Mouse (Mus musculus): ENCODE measurements around the gene Usf2. TPM values are rescaled to one million over a fixed set of nuclear protein-coding genes. Genes with fewer than 3 reads are reported as not detected.
"Not testable (repeated sequence)": the region's sequence is repeated elsewhere in the genome, so short reads cannot be mapped to it uniquely, and the experiment has no call there.

Gene Usf2
- polyA plus RNA-seq, 1 experiment from 2014 or later = 19.6 TPM

- WGBS (ENCODE audit: insufficient replicate concordance) = 59% methylated on average over 2 of the region's 2 CpGs
- H3K4me1 ChIP-seq (ENCODE audit: control insufficient read depth, insufficient read depth, low read length); H3K4me3 ChIP-seq (ENCODE audit: low read depth, low read length); H3K4me2 ChIP-seq; H3K36me3 ChIP-seq (ENCODE audit: control insufficient read depth, insufficient read depth, low read length); H3K27ac ChIP-seq (ENCODE audit: low read depth, low read length); ATAC-seq (replicated peaks; ENCODE audit: insufficient number of reproducible peaks, low FRiP score, low TSS enrichment); H3K9me3 ChIP-seq (replicated peaks; ENCODE audit: control insufficient read depth, low read length); H3K27me3 ChIP-seq (ENCODE audit: control insufficient read depth, insufficient read depth, low read length); H3K9ac ChIP-seq (ENCODE audit: low read depth, low read length): not testable (repeated sequence)
Observed at GRCm38 (mm10) chr7:30944706-30945105, 11.9 kb downstream of the Usf2 start.

GRCm38 (mm10) chr7:30943909-30944635 lies 12.5 kb downstream of the Usf2 start, which contains the start of gene Hamp:
Gene Hamp (minus strand): TSS chr7:30944032.
- Histone ChIP-seq H3K4me2 (no peak within 1 kb of the TSS), H3K27me3 (ENCODE audit: control insufficient read depth, insufficient read depth, low read length) (no peaks in the 10 kb centered on the region), H3K4me3 (ENCODE audit: low read depth, low read length) (no peak within 1 kb of the TSS), H3K9me3 (replicated peaks; ENCODE audit: control insufficient read depth, low read length) (no peaks in the 10 kb centered on the region), H3K36me3 (ENCODE audit: control insufficient read depth, insufficient read depth, low read length) (no peaks in the 10 kb centered on the region; the same call in 1 of the 2 replicates), H3K27ac (ENCODE audit: low read depth, low read length) (no peak within 1 kb of the TSS), H3K4me1 (ENCODE audit: control insufficient read depth, insufficient read depth, low read length) (no peaks in the 10 kb centered on the region), H3K9ac (ENCODE audit: low read depth, low read length) (no peak within 1 kb of the TSS)
- ATAC-seq (replicated peaks; ENCODE audit: insufficient number of reproducible peaks, low FRiP score, low TSS enrichment) = no peak
- WGBS (ENCODE audit: insufficient replicate concordance) = 67% methylated on average over 9 of the region's 9 CpGs

DNA sequence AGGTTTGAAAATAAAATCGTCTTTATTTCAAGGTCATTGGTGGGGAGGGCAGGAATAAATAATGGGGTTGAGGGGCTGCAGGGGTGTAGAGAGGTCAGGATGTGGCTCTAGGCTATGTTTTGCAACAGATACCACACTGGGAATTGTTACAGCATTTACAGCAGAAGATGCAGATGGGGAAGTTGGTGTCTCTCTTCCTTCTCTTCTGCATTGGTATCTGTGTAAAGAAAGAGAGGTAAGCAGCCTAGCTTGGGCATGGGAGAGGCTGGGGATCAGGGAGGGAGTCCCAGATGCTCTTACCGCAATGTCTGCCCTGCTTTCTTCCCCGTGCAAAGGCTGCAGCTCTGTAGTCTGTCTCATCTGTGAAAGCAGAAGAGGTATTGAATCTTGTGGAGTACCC lies 14.2 kb downstream of the Usf2 start:
- H3K9ac ChIP-seq (ENCODE audit: low read depth, low read length); ATAC-seq (replicated peaks; ENCODE audit: insufficient number of reproducible peaks, low FRiP score, low TSS enrichment); H3K27ac ChIP-seq (ENCODE audit: low read depth, low read length); H3K4me1 ChIP-seq (ENCODE audit: control insufficient read depth, insufficient read depth, low read length); H3K9me3 ChIP-seq (replicated peaks; ENCODE audit: control insufficient read depth, low read length); H3K27me3 ChIP-seq (ENCODE audit: control insufficient read depth, insufficient read depth, low read length); H3K4me3 ChIP-seq (ENCODE audit: low read depth, low read length); H3K4me2 ChIP-seq; H3K36me3 ChIP-seq (ENCODE audit: control insufficient read depth, insufficient read depth, low read length): not testable (repeated sequence)
- WGBS (ENCODE audit: insufficient replicate concordance) = 49% methylated on average over 3 of the region's 3 CpGs

GRCm38 (mm10) chr7:30940070-30940469 lies 16.5 kb downstream of the Usf2 start:
- not testable (repeated sequence) for H3K9ac ChIP-seq (ENCODE audit: low read depth, low read length); ATAC-seq (replicated peaks; ENCODE audit: insufficient number of reproducible peaks, low FRiP score, low TSS enrichment); H3K4me1 ChIP-seq (ENCODE audit: control insufficient read depth, insufficient read depth, low read length); H3K4me2 ChIP-seq; H3K36me3 ChIP-seq (ENCODE audit: control insufficient read depth, insufficient read depth, low read length); H3K4me3 ChIP-seq (ENCODE audit: low read depth, low read length); H3K27ac ChIP-seq (ENCODE audit: low read depth, low read length); H3K27me3 ChIP-seq (ENCODE audit: control insufficient read depth, insufficient read depth, low read length); H3K9me3 ChIP-seq (replicated peaks; ENCODE audit: control insufficient read depth, low read length)
- 71% methylated on average over 1 of the region's 1 CpGs for WGBS (ENCODE audit: insufficient replicate concordance)

GRCm38 (mm10) chr7:30935422-30936099 lies 21.0 kb downstream of the Usf2 start:
- H3K36me3 ChIP-seq (ENCODE audit: control insufficient read depth, insufficient read depth, low read length); H3K4me2 ChIP-seq; H3K4me1 ChIP-seq (ENCODE audit: control insufficient read depth, insufficient read depth, low read length); H3K4me3 ChIP-seq (ENCODE audit: low read depth, low read length); H3K9ac ChIP-seq (ENCODE audit: low read depth, low read length); H3K27me3 ChIP-seq (ENCODE audit: control insufficient read depth, insufficient read depth, low read length); H3K27ac ChIP-seq (ENCODE audit: low read depth, low read length); H3K9me3 ChIP-seq (replicated peaks; ENCODE audit: control insufficient read depth, low read length); ATAC-seq (replicated peaks; ENCODE audit: insufficient number of reproducible peaks, low FRiP score, low TSS enrichment): not testable (repeated sequence)
- 71% methylated on average over 6 of the region's 6 CpGs for WGBS (ENCODE audit: insufficient replicate concordance)

GRCm38 (mm10) chr7:30924581-30924980 lies 32.0 kb downstream of the Usf2 start, which contains the start of gene Hamp2:
Gene Hamp2 (minus strand): TSS chr7:30924681.
- not testable (repeated sequence) for H3K27ac ChIP-seq (ENCODE audit: low read depth, low read length); H3K27me3 ChIP-seq (ENCODE audit: control insufficient read depth, insufficient read depth, low read length); H3K4me1 ChIP-seq (ENCODE audit: control insufficient read depth, insufficient read depth, low read length); H3K4me2 ChIP-seq; H3K9me3 ChIP-seq (replicated peaks; ENCODE audit: control insufficient read depth, low read length); H3K36me3 ChIP-seq (ENCODE audit: control insufficient read depth, insufficient read depth, low read length); ATAC-seq (replicated peaks; ENCODE audit: insufficient number of reproducible peaks, low FRiP score, low TSS enrichment); H3K4me3 ChIP-seq (ENCODE audit: low read depth, low read length); H3K9ac ChIP-seq (ENCODE audit: low read depth, low read length)
- WGBS (ENCODE audit: insufficient replicate concordance) = 75% methylated on average over 2 of the region's 2 CpGs

DNA sequence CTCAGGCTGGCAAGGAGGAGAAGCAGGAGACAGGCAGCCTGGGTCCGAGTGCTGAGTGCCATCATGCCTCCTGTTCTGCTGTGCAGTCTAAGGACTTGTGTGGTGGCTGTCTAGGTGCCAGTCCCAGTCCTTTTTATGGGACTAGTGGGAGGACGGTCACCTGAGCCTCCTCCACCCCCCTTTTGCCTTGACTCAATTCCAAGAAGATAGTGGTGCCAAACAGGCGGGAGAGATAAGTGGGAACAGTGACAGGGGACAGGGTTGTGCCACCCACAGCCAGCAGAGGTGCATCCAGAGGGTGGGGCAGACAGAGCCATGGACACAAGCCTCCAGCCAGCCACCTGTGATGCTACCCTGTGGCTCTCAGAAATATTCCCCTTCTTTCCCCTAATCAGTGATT lies 32.5 kb downstream of the Usf2 start:
- H3K36me3 ChIP-seq (ENCODE audit: control insufficient read depth, insufficient read depth, low read length) = no peaks in the 10 kb centered on the region
- 46% methylated on average over 3 of the region's 3 CpGs for WGBS (ENCODE audit: insufficient replicate concordance)
- H3K4me2 ChIP-seq = no peak overlapping the region
- H3K4me3 ChIP-seq (ENCODE audit: low read depth, low read length) = no peak overlapping the region
- H3K4me1 ChIP-seq (ENCODE audit: control insufficient read depth, insufficient read depth, low read length) = no peaks in the 10 kb centered on the region
- H3K27ac ChIP-seq (ENCODE audit: low read depth, low read length) = no peak overlapping the region
- ATAC-seq (replicated peaks; ENCODE audit: insufficient number of reproducible peaks, low FRiP score, low TSS enrichment) = no peak
- no peak overlapping the region for H3K9ac ChIP-seq (ENCODE audit: low read depth, low read length)
- H3K9me3 ChIP-seq (replicated peaks; ENCODE audit: control insufficient read depth, low read length) = no peaks in the 10 kb centered on the region
- no peaks in the 10 kb centered on the region for H3K27me3 ChIP-seq (ENCODE audit: control insufficient read depth, insufficient read depth, low read length)

DNA sequence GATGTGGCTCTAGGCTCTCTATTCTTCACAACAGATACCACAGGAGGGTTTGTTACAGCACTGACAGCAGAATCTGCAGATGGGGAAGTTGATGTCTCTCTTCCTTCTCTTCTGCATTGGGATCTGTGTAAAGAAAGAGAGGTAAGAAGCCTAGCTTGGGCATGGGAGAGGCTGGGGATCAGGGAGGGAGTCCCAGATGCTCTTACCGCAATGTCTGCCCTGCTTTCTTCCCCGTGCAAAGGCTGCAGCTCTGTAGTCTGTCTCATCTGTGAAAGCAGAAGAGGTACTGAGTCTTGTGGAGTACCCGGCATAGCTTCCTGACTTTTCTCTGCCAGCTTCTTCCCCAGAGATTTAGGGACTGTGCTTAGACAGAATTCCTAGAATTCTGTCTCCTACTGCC lies 34.1 kb downstream of the Usf2 start:
- not testable (repeated sequence) for H3K27me3 ChIP-seq (ENCODE audit: control insufficient read depth, insufficient read depth, low read length); ATAC-seq (replicated peaks; ENCODE audit: insufficient number of reproducible peaks, low FRiP score, low TSS enrichment); H3K9me3 ChIP-seq (replicated peaks; ENCODE audit: control insufficient read depth, low read length); H3K9ac ChIP-seq (ENCODE audit: low read depth, low read length); H3K4me2 ChIP-seq; H3K4me1 ChIP-seq (ENCODE audit: control insufficient read depth, insufficient read depth, low read length); H3K36me3 ChIP-seq (ENCODE audit: control insufficient read depth, insufficient read depth, low read length); H3K4me3 ChIP-seq (ENCODE audit: low read depth, low read length); H3K27ac ChIP-seq (ENCODE audit: low read depth, low read length)
- WGBS (ENCODE audit: insufficient replicate concordance) = 33% methylated on average over 3 of the region's 3 CpGs

DNA sequence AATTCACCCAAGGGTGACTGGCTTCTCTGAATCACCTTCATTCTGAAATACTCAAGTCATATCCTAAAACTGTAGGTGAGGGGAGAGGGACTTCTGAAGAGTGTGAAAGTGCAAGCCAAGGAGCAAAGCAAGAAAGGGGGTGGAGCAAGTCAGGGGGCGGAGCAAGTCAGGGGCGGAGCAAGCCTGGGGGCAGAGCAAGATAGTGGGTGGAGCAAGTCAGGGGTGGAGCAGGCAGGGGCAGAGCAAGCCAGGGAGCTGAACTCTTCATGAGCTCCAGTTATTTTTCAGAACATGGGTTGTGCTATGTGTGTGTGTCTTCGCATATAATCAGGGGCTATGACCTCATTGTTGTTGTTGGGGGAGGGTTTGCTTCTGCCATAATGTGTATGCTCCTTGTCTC lies 36.4 kb downstream of the Usf2 start:
- no peak for ATAC-seq (replicated peaks; ENCODE audit: insufficient number of reproducible peaks, low FRiP score, low TSS enrichment)

More for the DNA sequence above, 36.4 kb downstream of the Usf2 start:
- H3K4me2 ChIP-seq = no peak overlapping the region
- H3K27me3 ChIP-seq (ENCODE audit: control insufficient read depth, insufficient read depth, low read length) = no peaks in the 10 kb centered on the region
- no peak overlapping the region for H3K4me3 ChIP-seq (ENCODE audit: low read depth, low read length)
- no peaks in the 10 kb centered on the region for H3K4me1 ChIP-seq (ENCODE audit: control insufficient read depth, insufficient read depth, low read length)
- H3K27ac ChIP-seq (ENCODE audit: low read depth, low read length) = no peak overlapping the region
- no peaks in the 10 kb centered on the region for H3K9me3 ChIP-seq (replicated peaks; ENCODE audit: control insufficient read depth, low read length)
- 49% methylated on average over 3 of the region's 3 CpGs for WGBS (ENCODE audit: insufficient replicate concordance)
- H3K9ac ChIP-seq (ENCODE audit: low read depth, low read length) = no peak overlapping the region
- H3K36me3 ChIP-seq (ENCODE audit: control insufficient read depth, insufficient read depth, low read length) = no peaks in the 10 kb centered on the region
